Mouse (Mus musculus) spleen, postnatal 10 days (tissue): ENCODE data around the gene Abhd18.

Experiments used
- DNase-seq, 2 experiments: peaks; one replicate each; pipeline ENCODE4 v3.0.0; 2021 to 2022; ENCODE audit warnings: low spot score in 2 of 2

Gene Abhd18

GRCm38 (mm10) chr3:40950601-40951201, 103.9 kb downstream of the Abhd18 start:
- peak in 1 of 2 experiments; percentile 69 for DNase-seq

DNA sequence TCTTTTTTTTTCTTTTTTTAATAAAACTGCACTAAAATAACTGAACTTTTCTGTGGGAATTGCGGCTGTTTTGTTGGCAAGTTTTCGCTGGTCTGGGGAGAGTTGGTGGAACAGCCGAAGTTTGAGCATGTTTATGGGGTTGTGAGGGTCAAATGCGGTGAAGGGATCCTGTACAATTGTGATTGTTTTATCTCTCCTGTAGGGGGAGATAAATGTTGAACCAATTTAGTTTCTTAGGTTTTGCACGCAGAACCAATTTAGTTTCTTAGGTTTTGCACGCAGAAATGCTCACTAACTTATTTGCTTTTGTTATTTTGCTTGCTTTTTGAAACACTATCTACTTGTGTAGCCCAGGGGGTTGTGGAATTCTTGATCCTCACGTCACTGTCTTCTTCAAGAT, 104.6 kb downstream of the Abhd18 start:
- peak; percentile 19 to 28 for DNase-seq

- no peak for DNase-seq
Observed at GRCm38 (mm10) chr3:40952606-40953005, 105.8 kb downstream of the Abhd18 start.

GRCm38 (mm10) chr3:40954792-40955191, 108.0 kb downstream of the Abhd18 start:
- no peak for DNase-seq

- DNase-seq, result no peak
Observed at GRCm38 (mm10) chr3:40958831-40959230, 112.1 kb downstream of the Abhd18 start.

GRCm38 (mm10) chr3:40980758-40981157, 134.0 kb downstream of the Abhd18 start:
- no peak for DNase-seq

DNA sequence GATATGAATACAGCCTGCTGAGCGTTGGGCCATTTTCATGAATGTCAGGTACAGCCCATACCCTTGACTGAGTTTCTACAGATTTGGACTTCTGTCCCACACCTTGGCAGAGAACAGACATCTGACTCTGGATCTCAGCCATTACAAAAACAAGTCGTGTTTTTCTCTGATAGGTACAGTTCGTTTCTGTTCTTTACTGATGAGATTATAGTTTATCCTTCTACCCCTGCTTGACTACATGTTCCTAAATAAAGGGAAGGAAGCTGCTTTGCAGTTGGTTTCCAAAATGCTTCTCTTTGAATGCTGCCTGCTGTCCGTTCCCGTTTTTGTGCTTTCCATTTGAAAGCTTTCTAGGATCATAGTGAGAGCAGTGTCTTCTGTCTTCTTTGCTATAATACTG, 140.8 kb downstream of the Abhd18 start:
- no peak for DNase-seq
